Mouse (Mus musculus) forebrain, embryonic 14.5 days (tissue): ENCODE measurements around the gene Frmd5. TPM values are rescaled to one million over a fixed set of nuclear protein-coding genes. Genes with fewer than 3 reads are reported as not detected.
A peak's percentile ranks its signal among the peaks of the same experiment; 100 is the strongest.

Experiments used
- ATAC-seq: fragments of 200-750 bp; cut with Nextera tagmentation; 2 replicates; pipeline ENCODE4 v1.8.0; 2017; ENCODE audit warnings: mild to moderate bottlenecking, moderate library complexity
- DNase-seq: peaks from one replicate; pipeline ENCODE4 v3.0.0-alpha.2; 2015; ENCODE audit warnings: low spot score
- H3K27ac ChIP-seq: fragments of 300-500 bp; sonication (generic); 2 replicates; pipeline ENCODE4 v1.5.1; 2014; ENCODE audit warnings: low read depth, mild to moderate bottlenecking, control low read depth, low read length, moderate library complexity
- H3K27me3 ChIP-seq: fragments of 300-500 bp; sonication (generic); replicated peaks from 2 replicates; pipeline ENCODE4 v1.6.1; 2014; ENCODE audit warnings: low read length, control low read depth, mixed read lengths; ENCODE audit not compliant: control insufficient read depth, insufficient read depth
- H3K36me3 ChIP-seq: fragments of 300-500 bp; sonication (generic); 2 replicates; pipeline ENCODE4 v1.6.1; 2014; ENCODE audit warnings: low read length, control low read depth; ENCODE audit not compliant: control insufficient read depth, insufficient read depth
- H3K4me1 ChIP-seq: fragments of 300-500 bp; sonication (generic); 2 replicates; pipeline ENCODE4 v1.6.1; 2014; ENCODE audit warnings: antibody characterized with exemption, low read length, control low read depth; ENCODE audit not compliant: control insufficient read depth, insufficient read depth
- H3K4me2 ChIP-seq: fragments of 300-500 bp; sonication (generic); 2 replicates; pipeline ENCODE4 v1.6.1; 2014; ENCODE audit warnings: mild to moderate bottlenecking, control low read depth, low read length
- H3K4me3 ChIP-seq: fragments of 300-500 bp; sonication (generic); 2 replicates; pipeline ENCODE4 v1.5.1; 2014; ENCODE audit warnings: low read depth, low read length, control low read depth
- H3K9ac ChIP-seq: fragments of 300-500 bp; sonication (generic); 2 replicates; pipeline ENCODE4 v1.6.1; 2014; ENCODE audit warnings: mild to moderate bottlenecking, low read length, control low read depth, moderate library complexity
- H3K9me3 ChIP-seq: fragments of 300-500 bp; sonication (generic); replicated peaks from 2 replicates; pipeline ENCODE4 v1.6.1; 2016; ENCODE audit warnings: low read length, control low read depth, mixed read lengths; ENCODE audit not compliant: control insufficient read depth
- WGBS: fragments of 180-500 bp; shearing (Covaris S2); extraction: QIAGEN DNeasy Blood & Tissue Kit; methylation state at CpG from one replicate; pipeline ENCODE4 v1.1.7; 2014; 5-methylcytosine and 5-hydroxymethylcytosine counted together
- polyA plus RNA-seq: library from polyadenylated mRNA; unstranded; fragments of >200 nt; fragmentation: Nextera tagmentation; extraction: Ambion mirVana; gene quantifications from 2 replicates; pipeline ENCODE4 v1.2.1, GENCODE M21; 2014

Frmd5 gene
- polyA plus RNA-seq, 1 experiment from 2014 or later: 26.9 TPM

GRCm38 (mm10) chr2:121575741-121576201 lies 231.1 kb downstream of the Frmd5 start:
- H3K4me3 ChIP-seq: no peak overlapping the region
- H3K4me1 ChIP-seq: no peaks in the 10 kb centered on the region
- 73% methylated on average over 8 of the region's 8 CpGs for WGBS
- H3K36me3 ChIP-seq: peaks cover 22% of the 10 kb centered on the region
- H3K27me3 ChIP-seq: no peaks in the 10 kb centered on the region
- no peak overlapping the region for H3K27ac ChIP-seq
- H3K9me3 ChIP-seq: no peaks in the 10 kb centered on the region
- ATAC-seq (no peak), DNase-seq (no peak)
- no peak overlapping the region for H3K4me2 ChIP-seq
- no peak overlapping the region for H3K9ac ChIP-seq

- no peak overlapping the region for H3K9ac ChIP-seq
- no peaks in the 10 kb centered on the region for H3K4me1 ChIP-seq
- DNase-seq: peak; percentile 15
- H3K4me2 ChIP-seq: no peak overlapping the region
- H3K27me3 ChIP-seq: no peaks in the 10 kb centered on the region
- no peak overlapping the region for H3K4me3 ChIP-seq
- H3K27ac ChIP-seq: no peak overlapping the region
- 83% methylated on average over 9 of the region's 9 CpGs for WGBS
- peaks cover 25% of the 10 kb centered on the region for H3K36me3 ChIP-seq
- no peaks in the 10 kb centered on the region for H3K9me3 ChIP-seq
- ATAC-seq: no peak
Observed at GRCm38 (mm10) chr2:121574066-121574630, 232.7 kb downstream of the Frmd5 start.

- Histone ChIP-seq H3K4me3 (no peak overlapping the region), H3K4me1 (no peaks in the 10 kb centered on the region), H3K27ac (no peak overlapping the region), H3K27me3 (no peaks in the 10 kb centered on the region), H3K36me3 (peaks cover 47% of the 10 kb centered on the region), H3K9ac (no peak overlapping the region), H3K4me2 (no peak overlapping the region), H3K9me3 (no peaks in the 10 kb centered on the region)
- peak; percentile 90 for DNase-seq
- WGBS: 20% methylated on average over 7 of the region's 7 CpGs
- ATAC-seq: peak; percentile 90
Observed at GRCm38 (mm10) chr2:121571780-121572179, 235.1 kb downstream of the Frmd5 start.

GRCm38 (mm10) chr2:121570999-121571655 lies 235.8 kb downstream of the Frmd5 start:
- 0 out of 2 replicates have a peak, but pooled peaks have one; percentile 13 for ATAC-seq

GRCm38 (mm10) chr2:121570049-121570448 lies 236.8 kb downstream of the Frmd5 start:
- no peak for DNase-seq
- no peak overlapping the region for H3K9ac ChIP-seq
- H3K9me3 ChIP-seq: no peaks in the 10 kb centered on the region
- H3K36me3 ChIP-seq: peaks cover 42% of the 10 kb centered on the region
- no peak overlapping the region for H3K4me2 ChIP-seq
- H3K4me3 ChIP-seq: no peak overlapping the region
- no peak overlapping the region for H3K27ac ChIP-seq
- 94% methylated on average over 3 of the region's 3 CpGs for WGBS
- no peak for ATAC-seq
- no peaks in the 10 kb centered on the region for H3K27me3 ChIP-seq
- H3K4me1 ChIP-seq: no peaks in the 10 kb centered on the region

More at GRCm38 (mm10) chr2:121570999-121571655, 235.8 kb downstream of the Frmd5 start:
- WGBS: 89% methylated on average over 8 of the region's 8 CpGs
- no peaks in the 10 kb centered on the region for H3K4me1 ChIP-seq
- no peak overlapping the region for H3K4me3 ChIP-seq
- no peak overlapping the region for H3K4me2 ChIP-seq
- no peaks in the 10 kb centered on the region for H3K27me3 ChIP-seq
- no peak overlapping the region for H3K27ac ChIP-seq
- H3K9ac ChIP-seq: no peak overlapping the region
- DNase-seq: no peak
- H3K36me3 ChIP-seq: peaks cover 47% of the 10 kb centered on the region
- no peaks in the 10 kb centered on the region for H3K9me3 ChIP-seq

GRCm38 (mm10) chr2:121565911-121566310 lies 241.0 kb downstream of the Frmd5 start:
- Histone ChIP-seq H3K27ac (no peak overlapping the region), H3K9ac (no peak overlapping the region), H3K4me1 (no peaks in the 10 kb centered on the region), H3K4me2 (no peak overlapping the region), H3K4me3 (no peak overlapping the region), H3K36me3 (peaks cover 47% of the 10 kb centered on the region; the same call in 1 of the 2 replicates), H3K9me3 (no peaks in the 10 kb centered on the region), H3K27me3 (no peaks in the 10 kb centered on the region)
- no peak for ATAC-seq
- 40% methylated on average over 5 of the region's 5 CpGs for WGBS
- no peak for DNase-seq

- Histone ChIP-seq H3K9ac (no peak overlapping the region), H3K4me1 (no peaks in the 10 kb centered on the region), H3K4me3 (no peak overlapping the region), H3K27me3 (no peaks in the 10 kb centered on the region), H3K9me3 (no peaks in the 10 kb centered on the region), H3K36me3 (peaks cover 49% of the 10 kb centered on the region), H3K4me2 (no peak overlapping the region), H3K27ac (no peak overlapping the region)
- WGBS: 93% methylated on average over 3 of the region's 3 CpGs
- no peak for DNase-seq
- ATAC-seq: no peak
Observed at GRCm38 (mm10) chr2:121563117-121563516, 243.8 kb downstream of the Frmd5 start.

GRCm38 (mm10) chr2:121551271-121551670 lies 255.6 kb downstream of the Frmd5 start:
- 84% methylated on average over 8 of the region's 8 CpGs for WGBS
- no peak for DNase-seq
- Histone ChIP-seq H3K9ac (no peak overlapping the region), H3K27ac (no peak overlapping the region), H3K4me1 (no peaks in the 10 kb centered on the region), H3K4me2 (no peak overlapping the region), H3K27me3 (no peaks in the 10 kb centered on the region), H3K36me3 (peaks cover 63% of the 10 kb centered on the region), H3K4me3 (no peak overlapping the region), H3K9me3 (no peaks in the 10 kb centered on the region)
- no peak for ATAC-seq

- ATAC-seq (no peak), DNase-seq (no peak)
- no peaks in the 10 kb centered on the region for H3K27me3 ChIP-seq
- no peaks in the 10 kb centered on the region for H3K9me3 ChIP-seq
- no peak overlapping the region for H3K4me2 ChIP-seq
- no peaks in the 10 kb centered on the region for H3K4me1 ChIP-seq
- no peak overlapping the region for H3K4me3 ChIP-seq
- WGBS: 91% methylated on average over 6 of the region's 6 CpGs
- H3K9ac ChIP-seq: no peak overlapping the region
- no peak overlapping the region for H3K27ac ChIP-seq
- peaks cover 64% of the 10 kb centered on the region for H3K36me3 ChIP-seq
Observed at GRCm38 (mm10) chr2:121549630-121550029, 257.3 kb downstream of the Frmd5 start.
